Comparison of ENCODE assay signal across 8 mouse cellular contexts in genomic region chr6:113306986-113307349, GRCm38 (mm10). TPM values are rescaled to one million over a fixed set of nuclear protein-coding genes. Genes with fewer than 3 reads are reported as not detected.
A peak's percentile ranks its signal among the peaks of the same experiment; 100 is the strongest.
DNase-seq lines count a peak whose midpoint lies in the region; ATAC-seq and TF ChIP-seq lines count a peak whose summit lies in the region.

TSS of gene Brpf1 (plus strand) at chr6:113307137.

- peak; percentile 45 for ATAC-seq in kidney, postnatal 0 days (replicated peaks; ENCODE audit: low FRiP score, low read depth)
- ATAC-seq in forebrain, embryonic 14.5 days, result peak; percentile 70
- ATAC-seq in inflammation-experienced regulatory T-cells, adult 6 months, result peak; percentile 16
- peak; percentile 36 for ATAC-seq in megakaryocyte, adult 5-6 weeks (ENCODE audit: poor library complexity, severe bottlenecking)

- H3K4me2 ChIP-seq in kidney, postnatal 0 days (ENCODE audit: low read length), result peak within 1 kb of the TSS; percentile 97
- peak within 1 kb of the TSS; percentile 96 for H3K4me2 ChIP-seq in forebrain, embryonic 14.5 days (ENCODE audit: low read length)

- peak within 1 kb of the TSS; percentile 98 for H3K4me3 ChIP-seq in kidney, postnatal 0 days (replicated peaks; ENCODE audit: low read depth, low read length)
- peak within 1 kb of the TSS; percentile 95 for H3K4me3 ChIP-seq in forebrain, embryonic 14.5 days (ENCODE audit: low read depth, low read length)

- peak; percentile 78 for DNase-seq in kidney, postnatal 0 days (ENCODE audit: low spot score)
- no peak for DNase-seq in kidney, postnatal 10 days
- no peak for DNase-seq in adrenal gland, adult 8-10 months
- DNase-seq in forebrain, embryonic 14.5 days (ENCODE audit: low spot score), result no peak
- DNase-seq in right cerebral cortex, adult 18-20 months, result no peak
- DNase-seq in gastrocnemius, postnatal 25 days, result no peak

- WGBS in kidney, postnatal 0 days, result under 1% methylated on average over 32 of the region's 32 CpGs
- under 1% methylated on average over 32 of the region's 32 CpGs for WGBS in forebrain, embryonic 14.5 days

- TF ChIP-seq CTCF in kidney, postnatal 0 days (IDR thresholded peaks at IDR 0.05; ENCODE audit: low read depth), result no peak; the same call in 1 of the 2 replicates

- H3K9ac ChIP-seq in kidney, postnatal 0 days (ENCODE audit: low read depth, low read length), result peak within 1 kb of the TSS; percentile 98
- H3K9ac ChIP-seq in forebrain, embryonic 14.5 days (ENCODE audit: low read length), result peak within 1 kb of the TSS; percentile 93

- peaks cover 15% of the 10 kb centered on the region; the same call in 1 of the 2 replicates for H3K36me3 ChIP-seq in kidney, postnatal 0 days (ENCODE audit: insufficient read depth, low read length)
- H3K36me3 ChIP-seq in forebrain, embryonic 14.5 days (ENCODE audit: control insufficient read depth, insufficient read depth, low read length), result peaks cover 13% of the 10 kb centered on the region

- no peaks in the 10 kb centered on the region for H3K9me3 ChIP-seq in kidney, postnatal 0 days (replicated peaks; ENCODE audit: low read length)
- no peaks in the 10 kb centered on the region for H3K9me3 ChIP-seq in forebrain, embryonic 14.5 days (replicated peaks; ENCODE audit: control insufficient read depth, low read length)

- H3K27ac ChIP-seq in kidney, postnatal 0 days, result peak within 1 kb of the TSS; percentile 99
- H3K27ac ChIP-seq in forebrain, embryonic 14.5 days (ENCODE audit: low read depth, low read length), result peak within 1 kb of the TSS; percentile 98

- H3K4me1 ChIP-seq in kidney, postnatal 0 days (replicated peaks; ENCODE audit: insufficient read depth, low read length), result peaks cover 10% of the 10 kb centered on the region
- H3K4me1 ChIP-seq in forebrain, embryonic 14.5 days (ENCODE audit: control insufficient read depth, insufficient read depth, low read length), result peaks cover 11% of the 10 kb centered on the region

- H3K27me3 ChIP-seq in kidney, postnatal 0 days (ENCODE audit: insufficient read depth, low read length), result no peaks in the 10 kb centered on the region
- no peaks in the 10 kb centered on the region for H3K27me3 ChIP-seq in forebrain, embryonic 14.5 days (replicated peaks; ENCODE audit: control insufficient read depth, insufficient read depth, low read length)

RNA-seq across cellular contexts. Expression of gene Brpf1, which starts in this region (rescaled TPM):
- polyA plus RNA-seq in kidney, postnatal 0 days (2015; fragmentation: Nextera tagmentation; extraction: Ambion mirVana), result 12.2 and 12.5 TPM in 2 replicates
- total RNA-seq in adrenal gland, adult 8-10 months (2022), result 10 to 100 TPM; 19.5 to 32.3 (median 29.5) TPM
- polyA plus RNA-seq in forebrain, embryonic 14.5 days (2014; fragmentation: Nextera tagmentation; extraction: Ambion mirVana), result 15.8 and 17.0 TPM in 2 replicates
- polyA plus RNA-seq in inflammation-experienced regulatory T-cells, adult 6 months (2017; shearing (Covaris generic)), result 10 to 100 TPM in 2 of 3 experiments, 1 to 10 TPM in 1; 9.2 to 15.3 (median 13.7) TPM
- total RNA-seq in megakaryocyte, adult 5-6 weeks (2015), result 47.0 and 47.6 TPM in 2 replicates
- 54.7 and 64.4 TPM in 2 replicates for total RNA-seq in megakaryocyte, adult 5-6 weeks (2017)
- total RNA-seq in gastrocnemius, postnatal 25 days (2021), result 1 to 10 TPM; 7.8 to 8.3 TPM

Comparison
In these comparisons a context has a peak if more than half of its experiments do, and no peak if none do; other contexts are left out.
1. ATAC-seq: peak in every context shown above with its lines; median percentile 70 in forebrain, embryonic 14.5 days; 45 in kidney, postnatal 0 days; 36 in megakaryocyte, adult 5-6 weeks; 16 in inflammation-experienced regulatory T-cells, adult 6 months.